ENCODE assay signal across 9 mouse cellular contexts in genomic region chr12:72236564-72237011, GRCm38 (mm10). TPM values are rescaled to one million over a fixed set of nuclear protein-coding genes. Genes with fewer than 3 reads are reported as not detected.
A peak's percentile ranks its signal among the peaks of the same experiment; 100 is the strongest.
DNase-seq lines count a peak whose midpoint lies in the region; ATAC-seq and TF ChIP-seq lines count a peak whose summit lies in the region.
"Had no signal": no experiment of that assay in that cellular context is flagged by ENCODE, and none has a peak within 500 bp of the region (broad histone marks: within the 10 kb centered on the region; RNA-seq: fewer than 3 reads in every experiment).

No protein-coding gene starts in this region.

- no peaks in the 10 kb centered on the region for H3K4me1 ChIP-seq in kidney, adult 2 months (ENCODE audit: control insufficient read depth, insufficient read depth, low read length)
- peaks cover 15% of the 10 kb centered on the region for H3K4me1 ChIP-seq in cortical plate, adult 2 months (ENCODE audit: control insufficient read depth, insufficient read depth, low read length)
- peaks cover 17% of the 10 kb centered on the region; the same call in 1 of the 2 replicates for H3K4me1 ChIP-seq in hindbrain, postnatal 0 days (ENCODE audit: insufficient read depth, low read length)
- H3K4me1 ChIP-seq in limb, embryonic 11.5 days (ENCODE audit: control insufficient read depth, insufficient read depth, low read length), result no peaks in the 10 kb centered on the region; the same call in 1 of the 2 replicates
- peaks cover 4% of the 10 kb centered on the region; the same call in 1 of the 2 replicates for H3K4me1 ChIP-seq in midbrain, postnatal 0 days (ENCODE audit: insufficient read depth, low read length)

- peak overlapping the region; percentile 87 for H3K9ac ChIP-seq in hindbrain, postnatal 0 days (replicated peaks; ENCODE audit: low read length)
- peak overlapping the region; percentile 64 for H3K9ac ChIP-seq in limb, embryonic 11.5 days (ENCODE audit: low read length)
- H3K9ac ChIP-seq in midbrain, postnatal 0 days (replicated peaks; ENCODE audit: low read length, poor library complexity, severe bottlenecking), result peak overlapping the region; percentile 95

- H3K4me2 ChIP-seq in hindbrain, postnatal 0 days (ENCODE audit: low read depth, low read length), result peak overlapping the region; percentile 70
- H3K4me2 ChIP-seq in limb, embryonic 11.5 days (ENCODE audit: low read depth, severe bottlenecking), result peak overlapping the region; percentile 80
- H3K4me2 ChIP-seq in midbrain, postnatal 0 days (ENCODE audit: low read depth, low read length, poor library complexity, severe bottlenecking), result peak overlapping the region; percentile 70

- TF ChIP-seq POLR2A in kidney, adult 2 months (IDR thresholded peaks at IDR 0.05; ENCODE audit: low read depth, low read length), result no peak
- TF ChIP-seq POLR2A in cortical plate, adult 2 months (IDR thresholded peaks at IDR 0.05; ENCODE audit: extremely low read depth, insufficient read depth, low read length), result peak; percentile 46

- H3K36me3 ChIP-seq in kidney, adult 2 months (ENCODE audit: control insufficient read depth, insufficient read depth, low read length), result no peaks in the 10 kb centered on the region
- H3K36me3 ChIP-seq in hindbrain, postnatal 0 days (ENCODE audit: insufficient read depth, low read length), result no peaks in the 10 kb centered on the region
- H3K36me3 ChIP-seq in limb, embryonic 11.5 days (ENCODE audit: control insufficient read depth, insufficient read depth, low read length), result no peaks in the 10 kb centered on the region
- no peaks in the 10 kb centered on the region for H3K36me3 ChIP-seq in midbrain, postnatal 0 days (ENCODE audit: insufficient read depth, low read length)

- DNase-seq in kidney, adult 2 months, result peak; percentile 1
- no peak for DNase-seq in kidney, adult 9 months
- DNase-seq in gastrocnemius, postnatal 14 days, result peak; percentile 55
- peak; percentile 98 for DNase-seq in hindbrain, postnatal 0 days (ENCODE audit: low spot score)
- DNase-seq in limb, embryonic 11.5 days (ENCODE audit: low spot score), result peak; percentile 82
- peak; percentile 96 for DNase-seq in midbrain, postnatal 0 days (ENCODE audit: low spot score)
- peak; percentile 61 for DNase-seq in testis, postnatal 10 days (ENCODE audit: low spot score)

- H3K9me3 ChIP-seq in hindbrain, postnatal 0 days (ENCODE audit: low read length), result no peaks in the 10 kb centered on the region
- no peaks in the 10 kb centered on the region for H3K9me3 ChIP-seq in limb, embryonic 11.5 days (ENCODE audit: control insufficient read depth, low read length)
- H3K9me3 ChIP-seq in midbrain, postnatal 0 days (ENCODE audit: low read length), result no peaks in the 10 kb centered on the region

- peak; percentile 97 for ATAC-seq in hindbrain, postnatal 0 days
- ATAC-seq in limb, embryonic 11.5 days (ENCODE audit: insufficient number of reproducible peaks, low FRiP score, low TSS enrichment, low read depth), result peak; percentile 92
- peak; percentile 96 for ATAC-seq in midbrain, postnatal 0 days (ENCODE audit: low FRiP score)

- TF ChIP-seq CTCF in kidney, adult 2 months (conservative IDR thresholded peaks at IDR 0.05; ENCODE audit: insufficient read depth, insufficient read length, low read depth, low read length), result no peak
- no peak for TF ChIP-seq CTCF in cortical plate, adult 2 months (IDR thresholded peaks at IDR 0.05; ENCODE audit: extremely low read depth, insufficient read depth, low read length)
- TF ChIP-seq CTCF in hindbrain, postnatal 0 days (IDR thresholded peaks at IDR 0.05; ENCODE audit: low read depth), result no peak
- TF ChIP-seq CTCF in midbrain, postnatal 0 days (IDR thresholded peaks at IDR 0.05), result no peak

- 1% methylated on average over 56 of the region's 56 CpGs for WGBS in kidney, adult 2 months
- under 1% methylated on average over 55 of the region's 56 CpGs for WGBS in hindbrain, postnatal 0 days
- 0% methylated on average over 55 of the region's 56 CpGs for WGBS in limb, embryonic 11.5 days
- under 1% methylated on average over 56 of the region's 56 CpGs for WGBS in midbrain, postnatal 0 days

- no peaks in the 10 kb centered on the region for H3K27me3 ChIP-seq in kidney, adult 2 months (replicated peaks; ENCODE audit: control insufficient read depth, insufficient read depth, low read length)
- no peaks in the 10 kb centered on the region for H3K27me3 ChIP-seq in hindbrain, postnatal 0 days (ENCODE audit: insufficient read depth, low read length)
- peaks cover 3% of the 10 kb centered on the region; the same call in 1 of the 2 replicates for H3K27me3 ChIP-seq in limb, embryonic 11.5 days (ENCODE audit: control insufficient read depth, insufficient read depth, low read length)
- H3K27me3 ChIP-seq in midbrain, postnatal 0 days (ENCODE audit: insufficient read depth, low read length), result no peaks in the 10 kb centered on the region

- H3K4me3 ChIP-seq in kidney, adult 2 months (ENCODE audit: insufficient read depth, low read depth, low read length), result peak overlapping the region; percentile 28
- peak overlapping the region; percentile 84 for H3K4me3 ChIP-seq in cortical plate, adult 2 months (ENCODE audit: insufficient read depth, low read length)
- H3K4me3 ChIP-seq in hindbrain, postnatal 0 days (ENCODE audit: low read length), result peak overlapping the region; percentile 78
- H3K4me3 ChIP-seq in limb, embryonic 11.5 days (ENCODE audit: low read depth, low read length), result peak overlapping the region; percentile 39
- H3K4me3 ChIP-seq in midbrain, postnatal 0 days (ENCODE audit: low read depth, low read length), result peak overlapping the region; percentile 76

- no peak overlapping the region for H3K27ac ChIP-seq in kidney, adult 2 months (ENCODE audit: insufficient read depth, low read depth, low read length)
- H3K27ac ChIP-seq in cortical plate, adult 2 months (ENCODE audit: insufficient read depth, low read length), result peak overlapping the region; percentile 61
- peak overlapping the region; percentile 97 for H3K27ac ChIP-seq in hindbrain, postnatal 0 days
- H3K27ac ChIP-seq in limb, embryonic 11.5 days (replicated peaks; ENCODE audit: low read depth, low read length), result no peak overlapping the region
- peak overlapping the region; percentile 98 for H3K27ac ChIP-seq in midbrain, postnatal 0 days (ENCODE audit: low read depth, low read length)

- intact Hi-C loops in gastrocnemius, postnatal 14 days (cut with DNase I; ENCODE audit: low total_unique reads), result loop anchor here (10.0 kb wide), 1 partner anchor 132 kb away; no protein-coding TSS in a partner anchor

RNA-seq across cellular contexts. Expression of gene Ccdc175, which starts 51.8 kb away (rescaled TPM):
- not detected in 2 replicates for polyA plus RNA-seq in kidney, adult 2 months (2012; rRNA removed)
- not detected in 2 replicates for polyA plus RNA-seq in cortical plate, adult 2 months (2012; rRNA removed)
- not detected for total RNA-seq in gastrocnemius, postnatal 14 days (2021)
- not detected in 2 replicates for total RNA-seq in hindbrain, postnatal 0 days (2014; rRNA removed)
- polyA plus RNA-seq in hindbrain, postnatal 0 days (2015; fragmentation: Nextera tagmentation; extraction: Ambion mirVana), result not detected in 2 replicates
- polyA plus RNA-seq in limb, embryonic 11.5 days (2014; fragmentation: Nextera tagmentation; extraction: Ambion mirVana), result not detected in 2 replicates
- total RNA-seq in midbrain, postnatal 0 days (2014; rRNA removed), result not detected in 2 replicates
- 0.06 and 0.07 TPM in 2 replicates for polyA plus RNA-seq in midbrain, postnatal 0 days (2015; fragmentation: Nextera tagmentation; extraction: Ambion mirVana)
- total RNA-seq: liver, adult 2 months had no signal
- polyA plus RNA-seq: liver, adult 2 months had no signal

Comparison
In these comparisons a context has a peak if more than half of its experiments do, and no peak if none do; other contexts are left out.
1. H3K27ac ChIP-seq: peak in cortical plate, adult 2 months (single experiment), hindbrain, postnatal 0 days (single experiment) and midbrain, postnatal 0 days (single experiment); none in kidney, adult 2 months (single experiment) and limb, embryonic 11.5 days (single experiment).
2. H3K4me3 ChIP-seq: peak in every context shown above with its lines; median percentile 84 in cortical plate, adult 2 months; 78 in hindbrain, postnatal 0 days; 76 in midbrain, postnatal 0 days; 39 in limb, embryonic 11.5 days; 28 in kidney, adult 2 months.
3. Peak in every context shown above with its lines, with median percentiles within 50 percentile points of each other: ATAC-seq, H3K4me2 ChIP-seq and H3K9ac ChIP-seq.